Mouse (Mus musculus) brain, embryonic 14.5 days (tissue): ENCODE data around the gene Fam227b.

Experiments used
- CTCF ChIP-seq: fragments of 200-500 bp; IDR thresholded peaks from 2 replicates; pipeline ENCODE4 v1.5.1; 2012; ENCODE audit warnings: inconsistent platforms, mild to moderate bottlenecking, moderate library complexity, borderline replicate concordance; ENCODE audit not compliant: insufficient read depth, insufficient read length; ENCODE audit errors: extremely low read depth
- POLR2A ChIP-seq: fragments of 200-500 bp; IDR thresholded peaks from 2 replicates; pipeline ENCODE4 v1.6.1; 2012; ENCODE audit warnings: mild to moderate bottlenecking, inconsistent platforms, borderline replicate concordance; ENCODE audit not compliant: poor library complexity, insufficient read depth, insufficient read length, severe bottlenecking; ENCODE audit errors: extremely low read depth

DNA sequence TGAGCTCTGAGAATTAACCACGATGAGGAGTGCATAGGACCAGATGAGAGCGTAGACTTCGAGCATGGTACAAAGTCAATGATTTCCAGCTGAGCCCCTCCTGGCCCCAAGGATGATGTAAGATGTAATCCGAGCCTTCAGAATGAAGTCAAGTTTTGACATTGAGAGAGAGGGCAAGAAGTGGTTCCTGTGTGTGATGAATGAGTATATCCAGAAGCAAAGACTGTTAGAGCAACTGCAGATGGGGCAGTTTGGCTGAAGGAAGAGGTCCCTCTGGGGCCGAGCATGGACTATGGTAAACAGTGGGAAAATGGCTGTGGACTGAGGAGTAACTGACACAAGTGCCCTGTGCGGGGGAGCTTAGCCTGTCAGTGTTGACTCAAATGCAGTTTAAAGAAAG lies 178.6 kb downstream of the Fam227b start:
- TF ChIP-seq POLR2A (no peak), CTCF (no peak)
